Mouse (Mus musculus): ENCODE results near the gene C530008M17Rik.

Gene C530008M17Rik

DNA sequence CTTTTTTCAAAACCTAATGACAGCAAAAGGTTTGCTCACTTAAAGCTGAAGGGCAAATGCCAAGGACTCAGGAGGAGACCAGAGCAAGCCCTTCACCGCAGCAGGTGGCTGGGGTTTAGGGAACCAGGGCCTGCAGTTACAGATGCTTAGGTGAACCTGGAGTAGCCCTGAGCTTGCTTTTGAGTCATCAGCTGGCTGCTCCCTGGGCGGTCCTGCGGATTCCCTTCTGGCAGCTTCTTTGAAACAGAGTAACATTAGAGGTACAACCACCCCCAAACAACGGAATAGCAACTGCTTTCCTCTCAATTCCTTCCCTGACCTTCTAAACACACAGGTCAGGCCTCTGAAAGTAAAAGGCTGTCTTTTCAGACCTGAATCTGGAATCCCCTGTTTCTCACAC, 116.5 kb downstream of the C530008M17Rik start:
- DNase-seq (ENCODE audit: low read depth, low spot score), result no peak

DNA sequence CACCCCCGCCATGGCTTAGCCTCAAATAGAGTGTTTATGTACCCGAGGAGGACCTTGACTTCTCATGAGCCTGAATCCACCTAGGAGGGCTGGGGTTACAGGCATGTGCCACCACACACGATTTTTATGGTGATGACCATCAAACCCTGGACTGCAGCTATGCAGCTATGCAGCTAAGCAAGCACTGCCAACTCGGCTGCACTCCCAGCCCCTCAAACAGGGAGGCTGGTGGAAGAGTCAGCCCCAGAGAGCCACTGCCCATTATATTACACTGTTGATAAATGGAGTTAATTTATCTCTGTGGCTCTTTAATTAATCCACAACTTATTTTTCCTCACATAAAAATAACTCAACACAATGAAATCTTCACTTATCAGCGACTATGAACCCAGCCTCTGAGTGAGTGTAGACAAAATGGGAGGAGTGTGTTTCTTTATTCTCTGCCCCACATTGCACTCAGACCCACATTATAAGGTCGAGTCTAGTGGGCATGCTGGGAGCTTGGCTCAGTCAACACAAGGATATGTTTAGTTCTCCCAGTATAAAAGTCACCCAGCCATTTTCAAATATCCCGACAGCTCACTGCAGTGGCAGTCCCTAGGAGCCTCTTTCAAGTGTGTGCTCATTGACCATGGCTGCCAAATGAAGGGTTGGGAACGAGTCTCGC, 117.3 kb downstream of the C530008M17Rik start:
- no peak for DNase-seq (ENCODE audit: low read depth, low spot score)

DNA sequence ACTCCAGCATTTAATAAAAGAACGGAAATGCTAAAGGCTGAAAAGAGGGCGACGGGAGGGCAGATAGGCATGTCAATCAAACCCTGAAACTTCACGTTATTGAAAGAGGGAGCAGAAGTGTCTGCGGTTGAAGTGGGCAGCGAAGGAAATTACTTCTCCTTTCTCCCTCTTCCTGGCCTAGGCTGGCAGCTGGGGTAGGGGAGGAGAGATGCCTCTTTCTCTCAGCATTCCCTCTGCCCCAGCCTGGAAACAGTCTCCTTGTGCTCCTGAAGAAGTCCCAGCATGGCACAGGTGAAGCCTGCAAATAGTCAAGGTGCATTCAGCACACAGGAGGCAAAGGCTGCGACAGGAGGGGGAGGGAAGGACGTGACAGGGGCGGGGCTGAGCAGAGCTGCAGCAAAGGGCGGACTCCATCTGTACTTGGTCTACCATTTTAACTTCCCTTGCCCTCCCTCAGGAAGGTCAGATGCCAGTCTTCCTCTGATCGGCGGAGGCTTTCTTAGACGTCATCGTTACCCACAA, 122.8 kb downstream of the C530008M17Rik start:
- no peak for DNase-seq (ENCODE audit: low read depth, low spot score)

DNA sequence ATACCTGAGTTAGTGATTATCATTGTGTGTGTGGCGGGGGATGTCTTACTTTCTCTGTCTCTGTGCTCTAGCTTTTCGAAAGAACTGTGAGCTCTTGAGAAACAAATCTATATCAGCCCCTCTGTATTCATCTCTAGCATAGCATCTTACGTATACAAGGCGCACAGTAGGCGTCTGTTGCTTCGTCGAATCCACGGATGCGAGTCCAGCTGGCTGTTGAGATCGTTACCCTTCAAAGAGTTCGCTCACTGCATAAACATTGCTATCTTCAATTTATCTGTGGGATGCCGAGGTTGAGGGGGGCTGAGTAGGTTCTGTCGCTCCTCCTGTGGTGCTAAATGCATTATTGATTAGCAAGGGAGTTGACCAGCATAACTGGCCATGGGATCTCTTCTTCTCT, 125.6 kb downstream of the C530008M17Rik start:
- DNase-seq (ENCODE audit: low read depth, low spot score), result no peak

DNA sequence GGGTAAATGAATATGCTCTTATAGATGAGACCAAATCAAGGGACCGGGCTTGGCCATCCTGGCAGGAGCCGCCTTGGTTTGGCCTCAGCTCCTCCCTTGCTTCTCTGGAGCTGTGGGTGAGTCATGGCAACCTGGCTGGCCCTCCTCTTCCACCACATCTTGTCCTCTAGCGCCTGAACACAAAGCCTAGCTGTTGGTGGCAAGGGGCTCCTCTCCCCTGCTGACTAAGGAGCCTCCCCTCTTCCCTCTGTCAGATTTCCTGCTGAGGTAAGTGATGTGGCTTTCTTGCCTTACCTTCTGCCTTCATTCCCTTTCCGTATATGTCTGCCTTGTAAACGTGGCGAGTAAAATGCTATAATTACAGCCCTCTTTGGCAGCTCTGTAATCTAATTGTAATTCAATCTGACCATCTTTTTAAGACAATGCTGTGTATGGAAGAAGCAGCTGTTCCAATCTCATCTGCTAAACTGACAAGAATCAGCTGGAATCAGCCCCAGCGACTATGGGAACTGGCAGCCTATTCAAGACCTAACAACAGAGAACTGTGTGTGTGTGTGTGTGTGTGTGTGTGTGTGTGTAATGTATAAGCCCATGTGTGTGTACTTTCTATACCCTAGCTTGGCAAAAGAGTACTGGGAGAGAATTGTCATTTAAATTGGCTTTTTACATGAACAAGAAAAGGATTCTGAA, 126.2 kb downstream of the C530008M17Rik start:
- no peak for DNase-seq (ENCODE audit: low read depth, low spot score)

DNA sequence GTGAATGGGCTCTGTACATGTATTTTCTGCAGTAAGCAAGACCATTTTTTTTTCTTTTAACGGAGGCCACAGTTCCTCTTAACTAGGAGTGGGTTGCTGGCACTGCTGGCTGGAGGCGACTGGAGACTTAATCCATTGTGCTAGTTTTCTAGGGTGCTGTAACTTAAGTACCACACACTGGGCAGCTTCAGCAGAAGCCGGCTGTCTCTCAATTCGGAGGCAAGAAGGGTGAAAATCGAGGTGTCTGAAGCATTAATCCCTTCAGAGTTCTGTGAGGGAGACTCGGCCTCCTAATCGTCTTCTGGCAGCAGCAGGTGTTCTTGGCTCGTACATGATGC, 126.8 kb downstream of the C530008M17Rik start:
- no peak for DNase-seq (ENCODE audit: low read depth, low spot score)

DNA sequence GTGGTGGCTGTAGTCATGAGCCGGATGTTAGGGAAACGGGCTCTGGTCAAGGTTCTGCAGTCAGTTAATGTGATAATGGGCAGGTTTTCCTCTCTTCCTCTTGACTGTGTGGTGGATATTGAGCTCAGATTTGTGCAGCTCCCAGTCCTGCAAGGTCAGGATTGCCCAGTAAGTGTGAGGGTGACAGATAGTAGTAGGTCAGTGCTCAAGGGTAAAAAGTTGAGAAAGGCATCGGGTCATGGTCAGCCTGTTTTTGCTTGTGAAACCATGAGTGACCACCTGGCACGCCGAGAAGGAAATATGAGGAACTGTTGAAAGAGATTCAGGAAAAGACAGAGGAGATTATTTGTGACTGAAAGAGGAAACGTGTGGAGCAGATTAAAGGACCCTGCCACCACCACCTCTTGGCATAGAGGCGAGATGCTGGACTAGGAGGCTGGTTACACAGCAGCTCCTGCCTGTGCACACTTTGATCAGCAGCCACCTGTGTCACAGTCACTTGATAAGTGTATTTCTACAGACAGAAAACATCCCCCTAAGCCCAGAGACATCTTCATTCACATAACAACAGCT, 127.9 kb downstream of the C530008M17Rik start:
- no peak for DNase-seq (ENCODE audit: low read depth, low spot score)

DNA sequence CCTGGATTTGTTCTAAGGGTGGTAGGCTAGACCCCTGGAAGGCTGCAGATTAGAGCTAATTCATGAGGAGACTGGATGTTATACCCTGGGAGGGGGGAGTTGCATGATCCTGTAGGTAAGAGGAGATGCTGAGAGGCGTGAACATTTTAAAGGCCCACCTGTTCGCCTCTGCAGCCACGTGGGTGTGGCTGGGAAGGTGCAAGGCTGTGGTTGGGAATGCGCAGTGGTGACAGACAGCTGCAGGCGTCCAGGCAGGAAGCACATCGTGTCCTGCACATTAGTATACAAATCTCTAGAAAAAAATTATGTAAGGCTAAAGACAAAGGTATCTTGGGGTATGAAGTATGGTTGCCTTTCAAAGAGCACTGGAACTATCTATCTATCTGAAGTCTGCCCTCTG, 128.7 kb downstream of the C530008M17Rik start:
- DNase-seq (ENCODE audit: low read depth, low spot score), result no peak

DNA sequence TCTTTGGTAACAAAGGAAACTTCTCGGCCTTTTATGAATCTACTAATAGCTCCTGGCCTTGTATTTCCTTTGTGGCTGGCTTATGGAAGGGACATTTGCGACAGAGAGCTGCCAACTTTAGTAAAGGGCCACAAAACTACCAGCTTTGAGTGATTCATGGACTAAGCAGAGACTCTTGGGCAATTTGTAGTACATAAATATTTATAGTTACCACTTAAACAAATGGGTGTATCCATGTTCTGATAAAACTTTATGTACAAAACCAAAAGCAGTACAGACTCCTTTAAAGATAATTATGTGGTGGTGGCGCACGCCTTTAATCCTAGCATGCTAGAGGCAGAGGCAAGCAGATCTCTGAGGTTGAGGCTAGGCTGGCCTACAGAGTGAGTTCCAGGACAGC, 133.6 kb downstream of the C530008M17Rik start:
- DNase-seq (ENCODE audit: low read depth, low spot score), result no peak

DNA sequence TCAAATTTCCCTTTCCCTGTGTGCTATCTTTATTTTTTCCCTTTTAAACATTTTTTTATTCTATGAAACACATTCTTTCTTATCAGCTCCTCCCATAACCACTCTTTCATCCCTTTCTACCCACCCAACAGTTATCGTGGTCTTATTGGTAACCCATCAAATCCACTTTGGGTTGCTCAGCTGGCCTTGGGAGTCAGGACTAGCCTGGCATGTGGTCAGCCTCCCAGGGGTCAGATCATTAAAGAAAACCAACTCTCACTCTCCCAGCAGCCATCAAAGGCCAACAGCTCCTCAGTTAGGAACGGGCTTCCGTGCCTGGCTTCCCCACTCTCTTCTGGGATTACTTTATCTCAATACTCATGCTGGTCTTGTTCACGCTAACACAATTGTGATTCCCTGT, 135.0 kb downstream of the C530008M17Rik start:
- DNase-seq (ENCODE audit: low read depth, low spot score), result no peak

DNA sequence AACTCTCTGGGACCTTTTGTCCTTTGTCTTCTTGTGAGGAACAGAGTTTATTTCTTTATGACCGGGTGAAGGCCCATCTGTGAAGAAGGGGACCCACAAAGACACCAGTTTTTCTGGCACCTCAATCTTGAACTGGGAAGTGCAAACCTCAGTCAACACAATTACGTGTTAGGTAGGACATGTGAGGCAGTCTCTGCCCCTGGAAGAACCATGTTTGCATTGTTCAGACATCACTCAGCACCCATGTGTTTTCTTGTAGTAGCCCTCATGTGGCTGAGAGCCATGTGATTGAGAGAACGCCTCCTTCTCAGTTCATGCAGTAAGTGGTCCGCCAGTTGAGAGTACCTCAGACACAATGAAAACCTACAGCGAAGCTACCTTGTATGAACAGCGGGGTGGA, 136.4 kb downstream of the C530008M17Rik start:
- no peak for DNase-seq (ENCODE audit: low read depth, low spot score)

DNA sequence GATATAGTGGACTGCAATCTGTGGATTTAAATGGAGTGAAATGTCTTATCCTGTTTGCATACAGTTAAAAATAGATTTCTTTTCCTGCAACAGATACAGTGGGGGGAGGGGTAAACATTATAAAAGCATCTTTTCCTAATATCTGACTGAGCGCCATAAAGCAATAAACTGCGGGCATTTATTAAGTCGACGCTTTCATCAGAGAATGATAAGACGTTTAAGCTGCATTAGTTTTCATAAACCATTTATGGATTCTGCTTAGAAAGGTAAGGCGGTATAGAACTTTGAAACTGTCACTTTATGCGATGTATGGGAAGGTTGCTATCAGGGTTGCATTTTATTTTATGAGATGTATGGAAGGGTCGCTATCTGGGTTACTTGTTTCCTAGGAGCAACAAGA, 141.7 kb downstream of the C530008M17Rik start:
- no peak for DNase-seq (ENCODE audit: low read depth, low spot score)

DNA sequence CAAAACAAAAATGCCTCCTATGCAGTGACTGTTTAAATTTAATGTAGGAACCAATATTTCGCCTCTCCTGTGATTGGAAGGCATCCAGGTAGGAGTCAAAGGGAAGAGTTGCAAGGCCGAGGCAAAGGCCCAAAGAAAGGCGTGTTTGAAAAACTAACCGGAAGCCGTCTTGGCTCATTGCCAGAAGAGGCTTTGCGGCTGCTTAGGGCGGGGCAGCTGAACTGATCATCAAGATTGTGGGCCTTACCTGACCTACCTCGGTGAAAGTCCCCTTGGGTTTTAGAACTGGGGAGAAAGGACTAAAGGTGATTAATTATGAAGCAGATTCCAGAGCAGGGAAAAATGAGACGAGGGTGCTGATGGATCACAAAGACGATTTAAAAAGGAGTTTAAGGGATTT, 143.2 kb downstream of the C530008M17Rik start:
- DNase-seq (ENCODE audit: low read depth, low spot score), result no peak

DNA sequence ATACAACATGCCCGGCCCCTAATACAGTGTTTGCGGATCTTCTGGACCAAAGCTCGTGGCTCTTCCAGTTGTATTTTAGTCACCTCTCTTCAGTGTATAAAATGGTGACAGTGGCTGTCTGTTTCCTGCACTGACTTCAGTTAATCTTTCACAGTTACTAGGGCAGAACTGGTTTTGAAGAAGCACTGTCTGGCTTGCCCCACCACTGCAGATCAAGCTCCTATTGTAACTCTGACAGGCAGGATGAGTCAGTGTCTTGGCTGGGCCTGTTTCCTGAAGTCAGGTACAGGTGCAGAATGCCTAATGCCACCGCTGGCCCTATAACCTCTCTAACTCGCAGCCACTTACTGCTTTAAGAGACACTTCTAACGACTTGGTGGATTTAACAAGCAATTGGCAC, 152.7 kb downstream of the C530008M17Rik start:
- no peak for DNase-seq (ENCODE audit: low read depth, low spot score)

DNA sequence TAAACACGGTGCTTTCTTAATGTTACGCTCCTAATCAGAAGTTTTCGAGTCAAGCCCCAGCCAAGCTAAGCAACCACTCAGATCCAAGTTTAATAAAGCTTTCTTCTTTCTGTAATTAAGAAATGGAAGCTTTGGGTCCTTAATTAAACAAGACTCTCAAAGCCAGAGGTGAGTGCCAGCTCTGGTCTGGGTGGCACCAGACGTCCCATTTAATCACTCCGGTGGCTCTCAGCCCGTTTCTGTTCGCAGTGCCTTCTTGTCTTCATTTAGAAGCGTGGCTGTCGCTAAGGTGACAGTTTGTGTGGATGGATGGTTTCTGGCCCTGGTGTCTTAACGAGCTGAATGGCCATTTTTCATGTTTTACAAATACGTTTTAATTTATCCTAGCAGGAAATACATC, 158.7 kb downstream of the C530008M17Rik start:
- DNase-seq (ENCODE audit: low read depth, low spot score), result no peak

DNA sequence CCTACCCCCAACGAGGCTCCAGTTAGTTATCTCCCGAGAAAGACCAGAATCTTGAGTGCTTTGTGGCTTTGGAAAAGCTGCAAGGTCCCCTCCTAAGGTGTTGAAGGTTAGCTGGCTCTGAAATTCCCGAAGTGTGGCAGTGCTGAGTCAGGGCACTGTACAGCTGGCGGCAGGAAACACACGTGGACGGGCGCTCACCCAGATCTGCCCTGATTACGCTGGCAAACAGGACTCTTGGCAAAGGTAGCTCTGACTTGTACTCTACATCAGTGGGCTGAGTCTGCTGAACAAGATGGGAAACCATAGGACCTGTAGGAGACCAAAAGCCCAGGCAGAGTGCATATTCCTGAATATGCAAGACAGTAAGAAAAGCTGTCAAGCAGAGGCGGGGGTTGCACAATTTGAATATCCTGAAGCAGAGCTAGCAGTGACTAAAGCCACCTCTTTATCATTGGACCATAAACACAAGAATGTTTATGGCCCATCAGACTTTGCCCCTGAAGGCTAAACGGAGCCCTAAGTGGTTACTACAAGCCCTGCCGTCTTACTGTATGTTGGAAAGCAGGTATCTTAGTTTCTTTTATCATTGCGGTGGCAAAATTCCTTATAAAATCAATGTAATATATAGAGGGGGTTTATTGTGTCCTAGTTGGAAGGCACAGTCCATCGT, 159.6 kb downstream of the C530008M17Rik start:
- no peak for DNase-seq (ENCODE audit: low read depth, low spot score)

DNA sequence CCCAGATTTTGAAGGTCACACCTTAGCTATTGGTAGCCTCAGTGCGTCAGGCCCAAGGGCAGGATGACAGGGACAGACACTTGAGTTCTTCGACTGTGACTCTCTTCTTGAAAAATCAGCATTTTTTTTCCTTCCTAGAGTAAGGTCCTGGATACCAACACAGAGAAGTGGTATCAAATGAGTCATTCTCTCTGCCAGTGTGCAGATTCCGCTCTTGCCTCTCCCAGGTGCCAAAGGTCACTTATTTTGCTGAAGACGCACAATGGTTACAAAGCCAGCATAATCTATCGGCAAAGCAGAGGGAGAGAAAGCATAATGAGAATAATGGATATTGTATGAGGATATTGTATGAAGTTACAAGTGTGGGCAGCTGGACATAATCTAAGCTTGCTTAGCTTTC, 160.4 kb downstream of the C530008M17Rik start:
- DNase-seq (ENCODE audit: low read depth, low spot score), result no peak

DNA sequence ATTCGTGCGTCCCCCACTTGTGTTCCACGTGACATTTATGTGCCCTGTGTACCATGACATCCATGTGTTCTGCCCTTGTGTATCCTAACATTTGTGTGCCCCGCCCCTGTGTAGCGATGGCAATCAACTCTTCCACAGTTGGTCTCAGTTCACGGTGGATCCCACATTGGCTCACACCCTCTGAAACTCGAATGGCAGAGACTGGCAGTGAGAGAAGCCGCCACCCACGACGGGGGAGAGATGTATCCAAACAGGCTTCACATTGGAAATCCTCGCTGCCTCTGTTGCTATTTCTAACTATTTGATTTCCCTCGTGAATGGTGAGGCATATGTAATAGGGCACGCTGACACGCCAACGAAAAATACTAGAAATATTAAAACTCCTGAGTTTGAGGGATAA, 161.4 kb downstream of the C530008M17Rik start:
- no peak for DNase-seq (ENCODE audit: low read depth, low spot score)

DNA sequence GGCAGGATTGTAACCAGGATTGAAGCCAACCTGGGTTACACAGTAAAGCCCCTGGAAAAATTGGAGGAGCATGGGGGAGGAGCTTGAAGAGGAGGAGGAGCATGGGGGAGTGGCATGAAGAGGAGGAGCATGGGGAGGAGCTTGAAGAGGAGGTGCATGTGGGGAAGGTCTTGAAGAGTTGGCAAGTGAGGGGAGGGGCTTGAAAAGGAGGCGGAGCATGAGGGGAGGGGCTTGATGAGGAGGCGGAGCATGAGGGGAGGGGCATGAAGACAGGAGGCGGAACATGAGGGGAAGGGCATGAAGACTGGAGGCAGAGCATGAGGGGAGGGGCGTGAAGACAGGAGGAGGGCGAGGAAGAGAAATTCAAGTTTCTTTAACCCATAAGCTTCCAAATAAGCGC, 162.5 kb downstream of the C530008M17Rik start:
- no peak for DNase-seq (ENCODE audit: low read depth, low spot score)

DNA sequence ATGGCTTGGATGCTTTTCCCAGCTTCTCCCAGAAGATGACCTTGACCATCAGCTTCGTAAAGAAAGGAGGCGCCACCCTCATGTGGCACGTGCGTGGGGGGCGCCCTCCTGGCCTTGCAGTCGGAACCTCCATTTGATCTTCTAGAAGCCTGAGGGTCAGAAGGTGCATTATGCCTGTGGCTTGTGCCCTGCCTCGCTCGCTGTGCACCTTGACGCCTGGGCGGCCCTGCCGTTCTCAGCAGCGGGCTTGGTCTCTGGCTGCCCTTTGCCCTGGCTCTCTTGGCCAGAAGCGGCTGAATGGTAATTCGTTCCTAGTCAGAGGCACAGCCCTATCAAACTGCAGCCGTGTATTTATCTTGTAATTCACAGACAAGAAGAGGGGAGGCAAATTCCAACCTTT, 165.8 kb downstream of the C530008M17Rik start:
- DNase-seq (ENCODE audit: low read depth, low spot score), result no peak

DNA sequence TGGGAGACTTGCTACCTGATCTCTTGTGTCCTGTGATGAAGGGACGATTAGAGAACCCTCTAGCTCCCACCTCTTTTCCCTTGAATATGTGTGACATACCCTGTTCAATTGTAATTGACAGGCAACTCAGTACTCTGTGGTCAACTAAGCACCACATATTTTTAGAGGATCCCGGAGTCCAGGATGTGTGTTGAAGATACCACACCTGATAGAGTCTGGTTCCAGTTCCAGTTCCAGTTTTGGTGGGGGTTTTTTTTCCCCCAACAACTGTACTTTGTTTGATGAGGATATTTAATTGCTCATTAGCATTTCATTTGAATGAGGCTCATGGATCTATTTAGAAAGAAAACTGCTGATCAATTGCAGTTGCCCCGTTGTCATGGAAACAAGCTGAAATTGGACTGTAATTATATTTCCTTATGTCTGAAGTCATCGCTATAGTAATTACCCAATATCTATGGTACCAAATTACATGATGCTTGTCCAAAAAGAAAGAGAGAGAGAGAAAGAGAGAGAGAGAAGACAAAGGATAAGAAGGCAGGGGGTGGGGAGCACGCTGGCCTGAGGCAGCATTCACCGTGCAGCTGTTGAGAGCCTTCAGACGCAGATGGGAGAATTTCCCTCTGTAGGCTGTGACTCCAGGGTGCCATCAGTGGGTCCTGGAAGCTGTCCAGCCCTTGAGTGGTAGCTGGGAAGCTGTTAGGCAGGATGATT, 172.4 kb downstream of the C530008M17Rik start:
- no peak for DNase-seq (ENCODE audit: low read depth, low spot score)
